Mouse (Mus musculus): ENCODE measurements around the gene Hsf3. TPM values are rescaled to one million over a fixed set of nuclear protein-coding genes. Genes with fewer than 3 reads are reported as not detected.
"Not testable (repeated sequence)": the region's sequence is repeated elsewhere in the genome, so short reads cannot be mapped to it uniquely, and the experiment has no call there.

The Hsf3 gene
- polyA plus RNA-seq (2015; fragmentation: Nextera tagmentation; extraction: Ambion mirVana): 0.12 and 0.21 TPM in 2 replicates

DNA sequence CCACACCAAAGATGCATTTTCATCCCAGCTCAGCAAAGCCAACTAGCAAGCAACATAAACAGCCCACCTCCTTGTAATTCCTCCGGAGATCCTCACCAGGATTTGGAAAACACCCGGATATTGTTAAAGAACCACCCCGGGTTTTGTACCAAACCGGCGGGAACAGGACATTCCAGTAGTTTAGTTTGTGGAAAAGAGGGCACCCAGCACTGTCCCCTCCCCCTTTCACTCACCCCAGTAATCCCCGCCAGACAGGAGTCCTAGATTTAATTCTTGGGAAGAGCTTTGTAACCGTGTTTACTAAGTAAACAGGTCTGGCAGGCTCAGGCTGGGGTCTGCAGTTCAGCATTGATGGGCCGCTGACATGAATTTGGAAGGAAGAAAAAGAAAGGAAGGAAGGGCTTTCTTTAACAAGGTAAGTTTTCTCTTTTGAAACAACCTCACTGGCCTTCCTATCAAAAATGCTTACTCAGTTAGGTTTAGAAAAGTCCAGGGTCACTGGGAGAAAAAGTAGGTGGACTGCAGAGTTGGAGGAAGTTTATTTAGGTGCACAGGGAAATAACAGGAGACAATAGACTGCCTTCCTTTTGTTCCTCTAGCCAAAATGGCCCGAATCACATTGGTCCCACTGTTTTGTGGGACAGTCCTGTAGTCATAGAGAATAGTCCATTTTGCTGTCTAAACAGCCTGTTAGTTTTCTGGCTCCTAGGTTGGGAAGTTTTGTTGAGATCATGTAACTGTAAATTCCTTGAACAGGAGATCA, at the start of gene Hsf3:
Gene Hsf3, minus strand, starts transcription at position 94 of the 763 bp plus-strand sequence.
- 12% methylated on average over 9 of the region's 9 CpGs for WGBS
- no peak within 1 kb of the TSS for H3K27ac ChIP-seq (replicated peaks)
- H3K27me3 ChIP-seq: no peaks in the 10 kb centered on the region
- H3K4me3 ChIP-seq (replicated peaks): peak within 1 kb of the TSS; percentile 42
- peak within 1 kb of the TSS; percentile 25 for H3K4me2 ChIP-seq (replicated peaks)
- H3K36me3 ChIP-seq: no peaks in the 10 kb centered on the region
- no peak within 1 kb of the TSS for H3K9ac ChIP-seq
- no peaks in the 10 kb centered on the region for H3K9me3 ChIP-seq (replicated peaks)
- H3K4me1 ChIP-seq: no peaks in the 10 kb centered on the region
- ATAC-seq (ENCODE audit: insufficient number of reproducible peaks, low FRiP score, low TSS enrichment, low read depth): no peak; the same call in 1 of the 2 replicates

- no peak overlapping the region for H3K27ac ChIP-seq (replicated peaks)
- H3K27me3 ChIP-seq: no peaks in the 10 kb centered on the region
- no peak overlapping the region for H3K9ac ChIP-seq
- H3K4me1 ChIP-seq: no peaks in the 10 kb centered on the region
- H3K36me3 ChIP-seq: no peaks in the 10 kb centered on the region
- 64% methylated on average over 1 of the region's 1 CpGs for whole genome bisulfite sequencing
- no peaks in the 10 kb centered on the region for H3K9me3 ChIP-seq (replicated peaks)
- H3K4me3 ChIP-seq (replicated peaks): no peak overlapping the region
- ATAC-seq (ENCODE audit: insufficient number of reproducible peaks, low FRiP score, low TSS enrichment, low read depth): no peak
- no peak overlapping the region for H3K4me2 ChIP-seq (replicated peaks)
These were observed 45.5 kb upstream of the Hsf3 start for GRCm38 (mm10) chrX:96501580-96501979.

DNA sequence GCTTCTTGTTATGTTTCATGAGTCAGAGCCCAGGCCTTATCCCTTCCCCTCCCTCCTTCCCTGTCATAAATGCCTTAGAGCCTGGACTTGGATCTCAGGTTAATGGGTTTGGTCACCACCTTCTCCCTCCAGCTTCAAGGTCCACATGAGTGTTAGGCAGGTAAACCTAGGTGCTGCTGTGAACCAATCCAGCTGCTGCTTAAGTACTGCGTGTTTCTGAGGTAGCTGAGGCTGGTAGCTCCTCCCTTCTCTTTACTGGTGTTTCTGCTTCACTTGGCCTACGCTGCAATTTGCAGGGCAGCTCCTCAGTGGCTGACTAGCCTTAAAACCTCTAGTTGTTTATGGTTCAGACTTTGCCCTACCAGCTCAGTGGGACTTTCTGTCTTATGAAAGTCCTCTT, 945 bp downstream of the Hsf3 start, which contains the start of gene Heph:
Gene Heph, plus strand, starts transcription at position 211 of the 400 bp plus-strand sequence.
- Histone ChIP-seq H3K9ac (no peak within 1 kb of the TSS), H3K9me3 (replicated peaks) (no peaks in the 10 kb centered on the region), H3K27ac (replicated peaks) (no peak within 1 kb of the TSS), H3K4me2 (replicated peaks) (peak within 1 kb of the TSS; percentile 25), H3K27me3 (no peaks in the 10 kb centered on the region), H3K4me3 (replicated peaks) (peak within 1 kb of the TSS; percentile 42), H3K36me3 (no peaks in the 10 kb centered on the region), H3K4me1 (no peaks in the 10 kb centered on the region)
- no peak for ATAC-seq (ENCODE audit: insufficient number of reproducible peaks, low FRiP score, low TSS enrichment, low read depth)
- WGBS: 55% methylated on average over 2 of the region's 2 CpGs

DNA sequence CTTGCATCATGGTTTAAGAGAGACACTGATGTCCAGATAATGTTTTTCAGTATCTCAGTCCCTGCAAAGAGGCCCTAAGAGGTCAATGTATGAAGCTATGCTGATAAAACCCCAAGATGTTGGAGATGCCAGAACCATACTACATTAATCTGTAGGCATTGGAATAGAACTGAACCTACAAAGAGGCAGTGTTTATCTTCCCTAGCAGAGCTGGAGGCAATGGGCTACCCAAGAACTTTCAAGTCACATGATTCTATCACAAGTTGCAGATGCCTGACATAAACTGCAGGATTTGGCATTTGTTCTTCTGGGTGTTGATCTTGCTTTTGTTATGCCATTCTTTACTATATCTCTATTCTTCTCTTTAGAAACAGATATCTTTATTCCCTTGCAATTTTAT, 36.7 kb downstream of the Hsf3 start:
- H3K4me1 ChIP-seq: no peaks in the 10 kb centered on the region
- H3K27ac ChIP-seq (replicated peaks): no peak overlapping the region
- no peak overlapping the region for H3K9ac ChIP-seq
- H3K4me3 ChIP-seq (replicated peaks): no peak overlapping the region
- ATAC-seq (ENCODE audit: insufficient number of reproducible peaks, low FRiP score, low TSS enrichment, low read depth): no peak
- H3K9me3 ChIP-seq (replicated peaks): no peaks in the 10 kb centered on the region
- H3K27me3 ChIP-seq: no peaks in the 10 kb centered on the region
- no peak overlapping the region for H3K4me2 ChIP-seq (replicated peaks)
- no peaks in the 10 kb centered on the region for H3K36me3 ChIP-seq

- Histone ChIP-seq H3K4me1 (no peaks in the 10 kb centered on the region), H3K4me3 (replicated peaks) (no peak overlapping the region), H3K27ac (replicated peaks) (no peak overlapping the region), H3K27me3 (no peaks in the 10 kb centered on the region), H3K9me3 (replicated peaks) (no peaks in the 10 kb centered on the region), H3K9ac (no peak overlapping the region), H3K36me3 (no peaks in the 10 kb centered on the region), H3K4me2 (replicated peaks) (no peak overlapping the region)
- no peak for ATAC-seq (ENCODE audit: insufficient number of reproducible peaks, low FRiP score, low TSS enrichment, low read depth)
- 64% methylated on average over 1 of the region's 1 CpGs for WGBS
These were observed 38.4 kb downstream of the Hsf3 start for GRCm38 (mm10) chrX:96417733-96418132.

DNA sequence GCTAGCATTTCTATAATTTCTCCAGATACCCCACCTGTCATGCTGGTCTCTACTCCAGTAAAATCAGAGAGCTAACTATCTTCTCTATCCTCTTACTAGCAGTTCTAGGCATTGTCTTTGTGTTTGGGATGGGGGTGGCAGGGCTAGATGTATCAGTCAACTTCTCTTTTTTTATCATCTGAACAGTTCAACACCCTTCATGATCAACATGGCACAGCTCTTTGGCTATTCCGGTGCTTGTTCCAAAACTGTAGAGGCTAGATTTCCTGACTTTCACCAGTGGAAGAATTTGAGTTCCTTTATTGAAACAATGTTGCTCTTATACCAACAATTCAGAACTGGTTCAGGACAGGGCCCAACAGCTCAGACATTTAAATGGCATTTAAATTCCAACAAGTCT, 39.1 kb downstream of the Hsf3 start:
- no peak overlapping the region for H3K9ac ChIP-seq
- no peak overlapping the region for H3K4me3 ChIP-seq (replicated peaks)
- ATAC-seq (ENCODE audit: insufficient number of reproducible peaks, low FRiP score, low TSS enrichment, low read depth): no peak
- no peaks in the 10 kb centered on the region for H3K36me3 ChIP-seq
- no peak overlapping the region for H3K4me2 ChIP-seq (replicated peaks)
- WGBS: 91% methylated on average over 1 of the region's 1 CpGs
- H3K27ac ChIP-seq (replicated peaks): no peak overlapping the region
- no peaks in the 10 kb centered on the region for H3K27me3 ChIP-seq
- H3K4me1 ChIP-seq: no peaks in the 10 kb centered on the region
- H3K9me3 ChIP-seq (replicated peaks): no peaks in the 10 kb centered on the region

DNA sequence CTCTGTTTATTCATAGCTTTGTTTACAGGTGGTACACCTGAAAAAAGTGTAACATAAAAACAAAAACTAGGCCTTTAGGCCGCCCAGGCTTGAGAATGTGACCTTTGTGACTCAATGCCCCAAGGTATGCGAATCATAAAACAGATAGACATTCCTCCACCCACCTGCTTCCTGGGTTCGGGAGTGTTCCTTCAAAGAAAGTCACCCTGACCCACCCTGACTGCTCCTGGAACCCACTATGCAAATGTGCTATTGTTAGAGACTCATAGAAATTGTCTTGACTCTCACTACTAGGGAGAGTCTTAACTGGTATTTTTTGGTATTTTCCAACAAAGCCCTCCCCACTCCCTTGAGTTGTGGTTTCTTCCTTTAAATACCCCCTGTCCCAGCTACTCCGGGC, 40.7 kb downstream of the Hsf3 start:
- H3K9ac ChIP-seq; H3K27ac ChIP-seq (replicated peaks); H3K36me3 ChIP-seq; H3K4me2 ChIP-seq (replicated peaks); ATAC-seq (ENCODE audit: insufficient number of reproducible peaks, low FRiP score, low TSS enrichment, low read depth); H3K9me3 ChIP-seq (replicated peaks); H3K27me3 ChIP-seq; H3K4me1 ChIP-seq; H3K4me3 ChIP-seq (replicated peaks): not testable (repeated sequence)
- 71% methylated on average over 4 of the region's 4 CpGs for WGBS

DNA sequence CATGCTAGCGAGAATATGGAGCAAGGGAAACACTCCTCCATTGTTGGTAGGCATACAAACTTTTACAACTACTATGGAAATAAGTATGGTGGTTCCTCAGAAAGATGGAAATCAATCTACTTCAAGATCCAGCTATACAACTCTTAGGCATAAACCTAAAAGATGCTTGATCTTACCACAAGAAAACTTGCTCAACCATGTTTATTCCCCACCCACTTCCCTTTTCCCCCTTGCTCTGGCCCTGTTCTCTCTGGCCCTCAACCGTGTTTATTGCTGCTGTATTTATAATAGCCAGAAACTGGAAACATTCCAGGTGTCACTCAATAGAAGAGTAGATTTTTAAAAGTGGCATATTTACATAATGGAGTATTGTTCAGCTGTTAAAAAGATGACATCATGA, 117.0 kb downstream of the Hsf3 start:
- H3K4me1 ChIP-seq: no peaks in the 10 kb centered on the region
- H3K27ac ChIP-seq (replicated peaks): no peak overlapping the region
- no peak for ATAC-seq (ENCODE audit: insufficient number of reproducible peaks, low FRiP score, low TSS enrichment, low read depth)
- no peak overlapping the region for H3K4me2 ChIP-seq (replicated peaks)
- no peaks in the 10 kb centered on the region for H3K27me3 ChIP-seq
- WGBS: 55% methylated on average over 2 of the region's 2 CpGs
- H3K4me3 ChIP-seq (replicated peaks): no peak overlapping the region
- H3K9me3 ChIP-seq (replicated peaks): no peaks in the 10 kb centered on the region
- H3K9ac ChIP-seq: no peak overlapping the region
- no peaks in the 10 kb centered on the region for H3K36me3 ChIP-seq

- H3K9me3 ChIP-seq (replicated peaks): no peaks in the 10 kb centered on the region
- ATAC-seq (ENCODE audit: insufficient number of reproducible peaks, low FRiP score, low TSS enrichment, low read depth): no peak
- 53% methylated on average over 4 of the region's 4 CpGs for WGBS
- no peaks in the 10 kb centered on the region for H3K36me3 ChIP-seq
- no peak overlapping the region for H3K4me3 ChIP-seq (replicated peaks)
- no peak overlapping the region for H3K9ac ChIP-seq
- H3K4me2 ChIP-seq (replicated peaks): no peak overlapping the region
- no peaks in the 10 kb centered on the region for H3K4me1 ChIP-seq
- no peaks in the 10 kb centered on the region for H3K27me3 ChIP-seq
- no peak overlapping the region for H3K27ac ChIP-seq (replicated peaks)
These were observed 126.3 kb downstream of the Hsf3 start for GRCm38 (mm10) chrX:96329764-96330163.

DNA sequence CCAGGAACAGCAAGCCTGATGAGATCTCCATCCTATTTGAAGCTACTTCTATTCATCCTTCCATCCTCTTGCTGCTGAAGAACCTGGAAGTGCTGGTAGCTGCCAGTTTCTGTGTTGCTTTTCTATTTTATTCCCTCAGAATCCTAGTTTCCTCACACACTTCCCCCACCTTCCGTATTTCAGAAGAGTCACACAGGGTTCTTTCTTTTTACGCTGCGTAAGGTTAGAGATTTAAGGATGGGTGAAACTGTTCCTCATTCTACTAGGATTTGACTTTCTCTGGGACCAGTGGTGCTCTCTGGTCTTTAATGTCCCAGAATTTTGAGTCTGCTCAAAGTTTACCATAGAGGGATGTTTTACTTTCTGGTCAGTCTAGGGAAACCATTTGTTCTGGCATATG, 162.8 kb downstream of the Hsf3 start, which contains the start of gene Vsig4:
Gene Vsig4, minus strand, starts transcription at position 101 of the 400 bp plus-strand sequence.
- Histone ChIP-seq H3K9me3 (replicated peaks) (no peaks in the 10 kb centered on the region), H3K27ac (replicated peaks) (no peak within 1 kb of the TSS), H3K4me1 (no peaks in the 10 kb centered on the region), H3K9ac (no peak within 1 kb of the TSS), H3K27me3 (no peaks in the 10 kb centered on the region), H3K36me3 (no peaks in the 10 kb centered on the region), H3K4me2 (replicated peaks) (no peak within 1 kb of the TSS), H3K4me3 (replicated peaks) (no peak within 1 kb of the TSS)
- no peak for ATAC-seq (ENCODE audit: insufficient number of reproducible peaks, low FRiP score, low TSS enrichment, low read depth)
- 94% methylated on average over 3 of the region's 3 CpGs for WGBS

DNA sequence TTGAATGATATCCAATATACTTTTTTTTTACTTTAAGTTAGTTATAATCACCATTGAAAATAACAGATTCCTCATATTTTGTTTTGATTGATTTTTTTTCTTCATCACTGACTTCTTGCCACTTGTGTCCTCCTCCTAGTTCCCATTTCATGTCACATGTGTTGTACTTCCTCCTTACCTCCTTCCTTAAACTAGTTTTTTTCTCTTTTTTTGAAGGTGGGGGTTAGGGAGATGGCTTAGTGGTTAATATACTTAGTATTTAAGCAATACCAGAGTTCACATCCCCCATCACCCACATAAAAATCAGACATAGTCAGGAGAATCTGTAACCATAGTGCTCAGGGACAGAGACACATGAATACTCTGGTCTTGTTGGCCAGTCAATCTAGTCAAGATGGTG, 199.6 kb downstream of the Hsf3 start:
- Histone ChIP-seq H3K9ac (no peak overlapping the region), H3K27me3 (no peaks in the 10 kb centered on the region), H3K27ac (replicated peaks) (no peak overlapping the region), H3K4me2 (replicated peaks) (no peak overlapping the region), H3K9me3 (replicated peaks) (no peaks in the 10 kb centered on the region), H3K4me3 (replicated peaks) (no peak overlapping the region), H3K36me3 (no peaks in the 10 kb centered on the region), H3K4me1 (no peaks in the 10 kb centered on the region)
- no peak for ATAC-seq (ENCODE audit: insufficient number of reproducible peaks, low FRiP score, low TSS enrichment, low read depth)

All from embryonic facial prominence, embryonic 15.5 days (tissue).